8 mouse cellular contexts compared by ENCODE assay signal in the genomic region with DNA sequence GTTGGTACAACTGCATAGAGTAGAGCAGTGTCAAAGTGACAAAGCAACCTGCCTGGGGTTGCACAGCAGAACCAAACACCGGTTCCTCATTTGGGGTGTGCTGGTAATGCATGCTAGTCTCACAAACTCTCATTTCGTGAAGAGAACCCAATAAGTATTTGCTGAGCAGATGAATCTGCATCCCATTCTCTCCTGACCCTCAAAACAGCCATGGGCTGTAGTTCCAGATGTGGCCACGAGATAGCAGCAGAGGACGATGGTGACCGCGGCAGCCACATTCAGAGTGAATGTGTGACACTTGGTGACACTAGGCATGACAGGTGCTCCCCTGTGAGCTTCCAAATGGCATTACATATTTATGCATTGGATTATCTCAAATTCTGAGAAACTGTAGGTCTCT. TPM values are rescaled to one million over a fixed set of nuclear protein-coding genes. Genes with fewer than 3 reads are reported as not detected.
DNase-seq lines count a peak whose midpoint lies in the region; ATAC-seq and TF ChIP-seq lines count a peak whose summit lies in the region.

No protein-coding gene starts in this region.

- WGBS in heart, embryonic 13.5 days: 1% methylated on average over 6 of the region's 6 CpGs
- 1% methylated on average over 6 of the region's 6 CpGs for WGBS in kidney, embryonic 15.5 days
- 0% methylated on average over 6 of the region's 6 CpGs for WGBS in liver, embryonic 14.5 days (ENCODE audit: insufficient replicate concordance)
- under 1% methylated on average over 6 of the region's 6 CpGs for WGBS in stomach, embryonic 16.5 days

- peaks cover 85% of the 10 kb centered on the region for H3K4me1 ChIP-seq in erythroblast, embryonic 14.5 days (ENCODE audit: control insufficient read depth)
- H3K4me1 ChIP-seq in heart, embryonic 13.5 days: peaks cover 40% of the 10 kb centered on the region
- peaks cover 55% of the 10 kb centered on the region for H3K4me1 ChIP-seq in kidney, embryonic 15.5 days
- peaks cover 23 to 33% of the 10 kb centered on the region in 2 experiments for H3K4me1 ChIP-seq in liver, embryonic 14.5 days (replicated peaks; ENCODE audit: control insufficient read depth in 2 of 2, insufficient read depth in 2 of 2, low read length in 1 of 2)
- peaks cover 32% of the 10 kb centered on the region for H3K4me1 ChIP-seq in stomach, embryonic 16.5 days (ENCODE audit: control insufficient read depth, insufficient read depth, low read length)

- H3K9ac ChIP-seq in heart, embryonic 13.5 days: peak overlapping the region; percentile 83
- H3K9ac ChIP-seq in kidney, embryonic 15.5 days: peak overlapping the region; percentile 61
- peak overlapping the region; percentile 60 for H3K9ac ChIP-seq in liver, embryonic 14.5 days (replicated peaks)
- H3K9ac ChIP-seq in stomach, embryonic 16.5 days (ENCODE audit: low read length): peak overlapping the region; percentile 97

- H3K27ac ChIP-seq in heart, embryonic 13.5 days (replicated peaks): peak overlapping the region; percentile 74
- H3K27ac ChIP-seq in kidney, embryonic 15.5 days: peak overlapping the region; percentile 100
- H3K27ac ChIP-seq in liver, embryonic 14.5 days: peak overlapping the region; percentile 75
- peak overlapping the region; percentile 98 for H3K27ac ChIP-seq in stomach, embryonic 16.5 days (ENCODE audit: low read length)

- TF ChIP-seq EP300 in liver, embryonic 14.5 days (IDR thresholded peaks at IDR 0.05; ENCODE audit: low read depth): no peak

- no peaks in the 10 kb centered on the region for H3K9me3 ChIP-seq in erythroblast, embryonic 14.5 days (ENCODE audit: control insufficient read depth, low read length)
- no peaks in the 10 kb centered on the region for H3K9me3 ChIP-seq in heart, embryonic 13.5 days
- no peaks in the 10 kb centered on the region for H3K9me3 ChIP-seq in kidney, embryonic 15.5 days (replicated peaks)
- no peaks in the 10 kb centered on the region for H3K9me3 ChIP-seq in liver, embryonic 14.5 days (ENCODE audit: control insufficient read depth, low read length)
- no peaks in the 10 kb centered on the region for H3K9me3 ChIP-seq in stomach, embryonic 16.5 days (replicated peaks; ENCODE audit: control insufficient read depth, low read length)

- peaks cover 28% of the 10 kb centered on the region for H3K27me3 ChIP-seq in erythroblast, embryonic 14.5 days (ENCODE audit: control insufficient read depth)
- no peaks in the 10 kb centered on the region for H3K27me3 ChIP-seq in heart, embryonic 13.5 days (replicated peaks)
- no peaks in the 10 kb centered on the region for H3K27me3 ChIP-seq in kidney, embryonic 15.5 days
- H3K27me3 ChIP-seq in liver, embryonic 14.5 days (ENCODE audit: control insufficient read depth, insufficient read depth, low read length): no peaks in the 10 kb centered on the region
- H3K27me3 ChIP-seq in stomach, embryonic 16.5 days (ENCODE audit: control insufficient read depth, insufficient read depth, low read length): no peaks in the 10 kb centered on the region

- peak overlapping the region; percentile 76 for H3K4me3 ChIP-seq in erythroblast, embryonic 14.5 days (replicated peaks)
- peak overlapping the region; percentile 87 for H3K4me3 ChIP-seq in heart, embryonic 13.5 days
- H3K4me3 ChIP-seq in kidney, embryonic 15.5 days (replicated peaks): peak overlapping the region; percentile 88
- peak overlapping the region; percentile 62 to 63 for H3K4me3 ChIP-seq in liver, embryonic 14.5 days (ENCODE audit: insufficient read depth in 1 of 2, low read depth in 2 of 2, low read length in 2 of 2)
- H3K4me3 ChIP-seq in stomach, embryonic 16.5 days (replicated peaks; ENCODE audit: low read length): peak overlapping the region; percentile 85

- ATAC-seq in heart, embryonic 13.5 days (ENCODE audit: extremely low read depth, insufficient number of reproducible peaks, low FRiP score, low TSS enrichment): no peak
- no peak for ATAC-seq in kidney, embryonic 15.5 days (replicated peaks; ENCODE audit: low FRiP score)
- ATAC-seq in liver, embryonic 14.5 days (ENCODE audit: insufficient read depth): peak; percentile 43
- ATAC-seq in stomach, embryonic 16.5 days (ENCODE audit: insufficient read depth, low FRiP score): no peak

- peak overlapping the region; percentile 99 for H3K4me2 ChIP-seq in heart, embryonic 13.5 days
- peak overlapping the region; percentile 97 for H3K4me2 ChIP-seq in kidney, embryonic 15.5 days
- peak overlapping the region; percentile 91 for H3K4me2 ChIP-seq in liver, embryonic 14.5 days (ENCODE audit: low read depth)
- H3K4me2 ChIP-seq in stomach, embryonic 16.5 days (ENCODE audit: low read depth, low read length): peak overlapping the region; percentile 98

- TF ChIP-seq CTCF in liver, embryonic 14.5 days (IDR thresholded peaks at IDR 0.05; ENCODE audit: low read depth): peak; percentile 99

- no peaks in the 10 kb centered on the region for H3K36me3 ChIP-seq in erythroblast, embryonic 14.5 days (ENCODE audit: control insufficient read depth)
- no peaks in the 10 kb centered on the region for H3K36me3 ChIP-seq in heart, embryonic 13.5 days
- no peaks in the 10 kb centered on the region for H3K36me3 ChIP-seq in kidney, embryonic 15.5 days
- no peaks in the 10 kb centered on the region for H3K36me3 ChIP-seq in liver, embryonic 14.5 days (replicated peaks; ENCODE audit: control insufficient read depth, insufficient read depth, low read depth)
- H3K36me3 ChIP-seq in stomach, embryonic 16.5 days (ENCODE audit: control insufficient read depth, insufficient read depth, low read length): no peaks in the 10 kb centered on the region

- DNase-seq in CD8-positive naive resting alpha-beta T cell, adult 2 months (ENCODE audit: low read depth in 2 of 2, low spot score in 2 of 2): peak; percentile 86 to 92
- peak; percentile 87 for DNase-seq in brain, adult 2 months (ENCODE audit: low read depth, low spot score)
- DNase-seq in liver, embryonic 14.5 days (ENCODE audit: low read depth in 3 of 3, low spot score in 3 of 3): peak; percentile 73 to 89 (median 74)
- DNase-seq in natural killer cell, adult 2 months (ENCODE audit: low spot score in 2 of 2): peak; percentile 85 to 92

RNA-seq across cellular contexts. Expression of a gene that starts 3.2 kb away (rescaled TPM):
- 40.7 and 52.6 TPM in 2 replicates for polyA plus RNA-seq in erythroblast, embryonic 14.5 days (2012)
- polyA plus RNA-seq in heart, embryonic 13.5 days (2015; fragmentation: Nextera tagmentation; extraction: Ambion mirVana): 63.3 and 70.9 TPM in 2 replicates
- 135 and 145 TPM in 2 replicates for polyA plus RNA-seq in kidney, embryonic 15.5 days (2015; fragmentation: Nextera tagmentation; extraction: Ambion mirVana)
- polyA plus RNA-seq in liver, embryonic 14.5 days (2012; rRNA removed): 36.3 and 50.8 TPM in 2 replicates
- 49.5 and 61.7 TPM in 2 replicates for polyA plus RNA-seq in liver, embryonic 14.5 days (2014; fragmentation: Nextera tagmentation; extraction: Ambion mirVana)
- 65.2 and 68.3 TPM in 2 replicates for polyA plus RNA-seq in stomach, embryonic 16.5 days (2015; fragmentation: Nextera tagmentation; extraction: Ambion mirVana)

RNA-seq across cellular contexts. Expression of a gene that starts 4.1 kb away (rescaled TPM):
- polyA plus RNA-seq in erythroblast, embryonic 14.5 days (2012): 0.12 and 0.40 TPM in 2 replicates
- polyA plus RNA-seq in heart, embryonic 13.5 days (2015; fragmentation: Nextera tagmentation; extraction: Ambion mirVana): 1.5 and 2.7 TPM in 2 replicates
- polyA plus RNA-seq in kidney, embryonic 15.5 days (2015; fragmentation: Nextera tagmentation; extraction: Ambion mirVana): 2.5 TPM in 2 replicates
- polyA plus RNA-seq in liver, embryonic 14.5 days (2012; rRNA removed): 4.3 and 5.3 TPM in 2 replicates
- 4.7 TPM in 2 replicates for polyA plus RNA-seq in liver, embryonic 14.5 days (2014; fragmentation: Nextera tagmentation; extraction: Ambion mirVana)
- 2.9 and 3.0 TPM in 2 replicates for polyA plus RNA-seq in stomach, embryonic 16.5 days (2015; fragmentation: Nextera tagmentation; extraction: Ambion mirVana)

RNA-seq across cellular contexts. Expression of a gene that starts 17.7 kb away (rescaled TPM):
- 13.3 and 13.4 TPM in 2 replicates for polyA plus RNA-seq in erythroblast, embryonic 14.5 days (2012)
- polyA plus RNA-seq in heart, embryonic 13.5 days (2015; fragmentation: Nextera tagmentation; extraction: Ambion mirVana): 135 and 145 TPM in 2 replicates
- 180 and 198 TPM in 2 replicates for polyA plus RNA-seq in kidney, embryonic 15.5 days (2015; fragmentation: Nextera tagmentation; extraction: Ambion mirVana)
- 61.3 and 62.4 TPM in 2 replicates for polyA plus RNA-seq in liver, embryonic 14.5 days (2012; rRNA removed)
- polyA plus RNA-seq in liver, embryonic 14.5 days (2014; fragmentation: Nextera tagmentation; extraction: Ambion mirVana): 30.2 and 34.2 TPM in 2 replicates
- polyA plus RNA-seq in stomach, embryonic 16.5 days (2015; fragmentation: Nextera tagmentation; extraction: Ambion mirVana): 104 and 111 TPM in 2 replicates

RNA-seq across cellular contexts. Expression of a gene that starts 20.4 kb away (rescaled TPM):
- polyA plus RNA-seq in erythroblast, embryonic 14.5 days (2012): 0.13 TPM in 1 of 2 replicates, not detected in the other
- 0.86 and 1.2 TPM in 2 replicates for polyA plus RNA-seq in heart, embryonic 13.5 days (2015; fragmentation: Nextera tagmentation; extraction: Ambion mirVana)
- 0.46 and 0.77 TPM in 2 replicates for polyA plus RNA-seq in kidney, embryonic 15.5 days (2015; fragmentation: Nextera tagmentation; extraction: Ambion mirVana)
- 6.3 and 9.0 TPM in 2 replicates for polyA plus RNA-seq in liver, embryonic 14.5 days (2012; rRNA removed)
- 1.2 and 2.8 TPM in 2 replicates for polyA plus RNA-seq in liver, embryonic 14.5 days (2014; fragmentation: Nextera tagmentation; extraction: Ambion mirVana)
- polyA plus RNA-seq in stomach, embryonic 16.5 days (2015; fragmentation: Nextera tagmentation; extraction: Ambion mirVana): 0.57 and 0.60 TPM in 2 replicates

RNA-seq across cellular contexts. Expression of a gene that starts 48.3 kb away (rescaled TPM):
- polyA plus RNA-seq in erythroblast, embryonic 14.5 days (2012): 0.29 and 0.32 TPM in 2 replicates
- polyA plus RNA-seq in heart, embryonic 13.5 days (2015; fragmentation: Nextera tagmentation; extraction: Ambion mirVana): 33.7 and 37.3 TPM in 2 replicates
- 65.5 and 75.3 TPM in 2 replicates for polyA plus RNA-seq in kidney, embryonic 15.5 days (2015; fragmentation: Nextera tagmentation; extraction: Ambion mirVana)
- polyA plus RNA-seq in liver, embryonic 14.5 days (2012; rRNA removed): 7.6 and 8.6 TPM in 2 replicates
- 19.8 and 23.5 TPM in 2 replicates for polyA plus RNA-seq in liver, embryonic 14.5 days (2014; fragmentation: Nextera tagmentation; extraction: Ambion mirVana)
- polyA plus RNA-seq in stomach, embryonic 16.5 days (2015; fragmentation: Nextera tagmentation; extraction: Ambion mirVana): 47.4 and 57.5 TPM in 2 replicates
